Mouse (Mus musculus) myocyte (in vitro differentiated cells): ENCODE measurements around the gene Pigb.

Experiments used
- CEBPB ChIP-seq: IDR thresholded peaks from 2 replicates; pipeline ENCODE4 v1.6.1; 2011; ENCODE audit warnings: mild to moderate bottlenecking, moderate library complexity; ENCODE audit not compliant: poor library complexity, insufficient read depth, severe bottlenecking
- E2F4 ChIP-seq: IDR thresholded peaks from one replicate; pipeline ENCODE4 v1.6.1; 2011; ENCODE audit warnings: mild to moderate bottlenecking, control low read depth, moderate library complexity; ENCODE audit not compliant: insufficient read depth
- MAX ChIP-seq: IDR thresholded peaks from one replicate; pipeline ENCODE4 v1.6.1; 2011; ENCODE audit warnings: low read depth, mild to moderate bottlenecking, control low read depth
- MYOD1 ChIP-seq, 3 experiments: IDR thresholded peaks; one replicate each; pipeline ENCODE4 v1.6.1; 2011; ENCODE audit warnings: control low read depth in 2 of 3, low read depth in 2 of 3, mild to moderate bottlenecking in 2 of 3, moderate library complexity in 1 of 3; ENCODE audit not compliant: insufficient read length in 2 of 3, control insufficient read depth in 1 of 3
- MYOG ChIP-seq, 3 experiments: IDR thresholded peaks; one replicate each; pipeline ENCODE4 v1.6.1; 2011; ENCODE audit warnings: control low read depth in 2 of 3, low read depth in 2 of 3, mild to moderate bottlenecking in 2 of 3; ENCODE audit not compliant: insufficient read length in 2 of 3, control insufficient read depth in 1 of 3, insufficient read depth in 1 of 3
- POLR2A ChIP-seq: IDR thresholded peaks from one replicate; pipeline ENCODE4 v1.6.1; 2011; ENCODE audit warnings: low read depth, mild to moderate bottlenecking, control low read depth, moderate library complexity; ENCODE audit not compliant: insufficient read length
- TCF12 ChIP-seq: IDR thresholded peaks from one replicate; pipeline ENCODE4 v1.6.1; 2011; ENCODE audit warnings: mild to moderate bottlenecking, control low read depth; ENCODE audit not compliant: poor library complexity, insufficient read depth, severe bottlenecking
- TCF3 ChIP-seq: IDR thresholded peaks from one replicate; pipeline ENCODE4 v1.6.1; 2011; ENCODE audit warnings: low read depth, control low read depth; ENCODE audit not compliant: insufficient read length
- USF1 ChIP-seq: IDR thresholded peaks from one replicate; pipeline ENCODE4 v1.6.1; 2011; ENCODE audit warnings: low read depth, mild to moderate bottlenecking, control low read depth, moderate library complexity

GRCm38 (mm10) chr9:72985250-72986220 is 54.6 kb downstream of the Pigb start, which contains the start of the genes Ccpg1os and Ccpg1:
- peak; percentile 32 to 84 (median 83) for TF ChIP-seq MYOG (IDR thresholded peaks at IDR 0.05; ENCODE audit: control insufficient read depth in 1 of 3, insufficient read depth in 1 of 3, insufficient read length in 2 of 3, low read depth in 2 of 3)
- no peak for TF ChIP-seq E2F4
- no peak for TF ChIP-seq MAX
- TF ChIP-seq POLR2A, result peak; percentile 58
- TF ChIP-seq CEBPB, result no peak
- TF ChIP-seq USF1, result no peak
- TF ChIP-seq TCF12, result no peak
- peak in 2 of 3 experiments; percentile 68 to 77 for TF ChIP-seq MYOD1 (IDR thresholded peaks at IDR 0.05; ENCODE audit: control insufficient read depth in 1 of 3, insufficient read length in 2 of 3, low read depth in 2 of 3)
- no peak for TF ChIP-seq TCF3
